Mouse (Mus musculus) intestine, embryonic 16.5 days (tissue): ENCODE data around the gene Gsc. TPM values are rescaled to one million over a fixed set of nuclear protein-coding genes. Genes with fewer than 3 reads are reported as not detected.

Experiments used
- ATAC-seq: fragments of 200-750 bp; cut with Nextera tagmentation; 2 replicates; pipeline ENCODE4 v1.8.0; 2017; ENCODE audit warnings: moderate TSS enrichment, moderate library complexity
- H3K27ac ChIP-seq: fragments of 300-500 bp; sonication (generic); 2 replicates; pipeline ENCODE4 v1.5.1; 2014; ENCODE audit warnings: mild to moderate bottlenecking, low read length
- H3K27me3 ChIP-seq: fragments of 300-500 bp; sonication (generic); replicated peaks from 2 replicates; pipeline ENCODE4 v1.6.1; 2014; ENCODE audit warnings: low read length, control low read depth, mixed read lengths; ENCODE audit not compliant: control insufficient read depth, insufficient read depth
- H3K36me3 ChIP-seq: fragments of 300-500 bp; sonication (generic); 2 replicates; pipeline ENCODE4 v1.6.1; 2014; ENCODE audit warnings: low read length, control low read depth; ENCODE audit not compliant: control insufficient read depth, insufficient read depth
- H3K4me1 ChIP-seq: fragments of 300-500 bp; sonication (generic); 2 replicates; pipeline ENCODE4 v1.6.1; 2014; ENCODE audit warnings: low read length, control low read depth, mixed read lengths; ENCODE audit not compliant: control insufficient read depth, insufficient read depth
- H3K4me2 ChIP-seq: fragments of 300-500 bp; sonication (generic); 2 replicates; pipeline ENCODE4 v1.6.1; 2014; ENCODE audit warnings: low read depth, low read length, control low read depth
- H3K4me3 ChIP-seq: fragments of 300-500 bp; sonication (generic); 2 replicates; pipeline ENCODE4 v1.5.1; 2014; ENCODE audit warnings: mild to moderate bottlenecking, low read length
- H3K9ac ChIP-seq: fragments of 300-500 bp; sonication (generic); 2 replicates; pipeline ENCODE4 v1.6.1; 2014; ENCODE audit warnings: low read depth, low read length
- H3K9me3 ChIP-seq: fragments of 300-500 bp; sonication (generic); 2 replicates; pipeline ENCODE4 v1.6.1; 2016; ENCODE audit warnings: low read length, control low read depth; ENCODE audit not compliant: control insufficient read depth
- WGBS: fragments of 180-500 bp; shearing (Covaris S2); extraction: QIAGEN DNeasy Blood & Tissue Kit; methylation state at CpG from one replicate; pipeline ENCODE4 v1.1.7; 2014; 5-methylcytosine and 5-hydroxymethylcytosine counted together
- polyA plus RNA-seq: library from polyadenylated mRNA; unstranded; fragments of >200 nt; fragmentation: Nextera tagmentation; extraction: Ambion mirVana; gene quantifications from 2 replicates; pipeline ENCODE4 v1.2.1, GENCODE M21; 2015

Gene Gsc
- 0.23 and 0.24 TPM in 2 replicates for polyA plus RNA-seq

DNA sequence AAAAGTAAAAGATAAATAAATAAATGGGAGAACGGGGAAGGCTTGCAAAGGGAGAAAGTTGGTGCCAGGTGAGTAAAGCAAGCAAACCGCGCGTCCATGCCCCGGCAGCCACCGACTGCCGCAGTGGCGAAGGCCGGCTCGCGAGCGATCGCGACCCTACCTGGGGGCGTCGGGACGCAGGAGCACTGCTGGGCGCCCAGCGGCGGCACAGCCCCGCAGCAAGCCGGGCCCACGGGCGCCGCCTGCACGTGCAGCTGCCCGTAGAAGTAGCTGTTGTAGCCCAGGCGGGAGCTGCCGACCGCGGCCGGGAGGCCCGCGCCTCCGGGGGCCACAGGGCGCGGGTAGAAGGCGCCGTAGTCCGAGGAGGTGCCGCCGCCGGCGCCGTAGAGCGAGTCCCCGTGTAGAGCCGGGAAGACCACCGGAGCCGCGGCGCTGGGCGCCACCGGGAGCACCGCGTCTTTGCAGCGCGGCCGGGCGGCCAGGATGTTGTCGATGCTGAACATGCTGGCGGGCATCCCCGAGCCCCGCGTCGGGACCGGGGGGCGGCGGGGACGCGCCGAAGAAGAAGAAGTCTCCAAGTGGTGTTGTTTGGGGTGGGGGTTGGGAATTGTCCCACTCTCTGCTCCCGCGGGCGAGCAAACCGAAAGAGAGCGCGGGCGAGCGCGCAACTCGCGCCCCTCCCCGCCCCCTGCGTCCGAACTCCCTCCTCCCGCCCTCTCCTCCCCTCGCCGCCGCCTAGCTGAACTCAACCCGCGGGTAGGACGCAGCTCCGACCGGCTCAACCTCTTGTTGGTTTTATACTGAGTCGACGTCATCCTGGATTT, at the start of gene Gsc:
Gene Gsc (minus strand): TSS at position 730 of the 824 bp plus-strand sequence.
- Histone ChIP-seq H3K27ac (no peak within 1 kb of the TSS), H3K4me3 (peak within 1 kb of the TSS; percentile 62), H3K9me3 (no peaks in the 10 kb centered on the region), H3K4me1 (peaks cover 22% of the 10 kb centered on the region), H3K4me2 (peak within 1 kb of the TSS; percentile 92), H3K36me3 (no peaks in the 10 kb centered on the region), H3K9ac (peak within 1 kb of the TSS; percentile 15), H3K27me3 (peaks cover 65% of the 10 kb centered on the region)
- under 1% methylated on average over 87 of the region's 97 CpGs for WGBS
- ATAC-seq, result peak; percentile 67

DNA sequence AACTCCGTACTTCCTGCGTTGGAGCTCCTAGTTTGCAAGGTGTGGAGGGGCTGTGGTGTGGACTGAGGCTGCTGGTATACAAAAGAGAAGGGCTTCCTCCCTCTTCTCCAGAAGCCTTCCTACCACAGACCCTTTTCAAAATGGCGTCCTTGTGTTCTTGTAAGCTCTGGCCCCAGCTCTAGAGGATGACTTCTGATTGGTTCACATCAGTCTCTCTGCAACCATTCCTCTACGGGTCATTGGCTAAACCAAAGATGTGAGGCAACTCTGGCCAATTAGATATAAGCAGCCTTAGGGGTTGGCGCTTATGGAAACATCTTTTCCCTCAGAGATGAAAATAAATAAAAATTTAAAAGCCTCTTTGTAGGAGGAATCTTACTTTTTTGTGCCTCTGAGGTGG, 46.6 kb upstream of the Gsc start:
- no peaks in the 10 kb centered on the region for H3K36me3 ChIP-seq
- 87% methylated on average over 5 of the region's 5 CpGs for WGBS
- H3K4me1 ChIP-seq, result no peaks in the 10 kb centered on the region
- H3K4me2 ChIP-seq, result no peak overlapping the region
- H3K27me3 ChIP-seq, result no peaks in the 10 kb centered on the region
- ATAC-seq, result no peak
- no peak overlapping the region for H3K9ac ChIP-seq
- no peak overlapping the region for H3K4me3 ChIP-seq
- no peaks in the 10 kb centered on the region for H3K9me3 ChIP-seq
- no peak overlapping the region for H3K27ac ChIP-seq

DNA sequence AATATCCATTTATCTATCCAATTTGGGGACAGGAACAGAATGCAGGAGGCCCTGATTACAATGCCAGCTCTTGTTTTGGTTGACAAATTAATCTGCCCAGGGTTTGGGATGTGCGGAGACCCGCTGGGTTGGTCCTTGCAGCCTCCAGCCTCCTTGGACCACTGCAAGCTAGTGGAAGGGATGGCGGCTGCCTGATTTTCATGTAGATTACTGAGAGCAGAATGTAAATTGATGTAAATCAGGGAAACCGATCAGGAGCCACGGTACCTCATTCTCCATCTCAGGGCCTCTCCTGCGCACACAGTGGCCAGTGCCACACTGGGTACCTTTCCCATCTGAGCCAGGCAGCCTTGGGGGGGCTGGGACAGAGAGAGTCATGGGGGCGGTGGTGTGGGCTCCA, 34.8 kb upstream of the Gsc start:
- H3K27me3 ChIP-seq, result 0 out of 2 replicates have a peak, but pooled peaks cover 2% of the 10 kb centered on the region
- no peak overlapping the region for H3K27ac ChIP-seq
- H3K9me3 ChIP-seq, result no peaks in the 10 kb centered on the region
- no peak overlapping the region for H3K4me3 ChIP-seq
- no peak overlapping the region for H3K4me2 ChIP-seq
- no peak overlapping the region for H3K9ac ChIP-seq
- 59% methylated on average over 7 of the region's 7 CpGs for WGBS
- no peaks in the 10 kb centered on the region for H3K4me1 ChIP-seq
- ATAC-seq, result no peak
- H3K36me3 ChIP-seq, result no peaks in the 10 kb centered on the region

DNA sequence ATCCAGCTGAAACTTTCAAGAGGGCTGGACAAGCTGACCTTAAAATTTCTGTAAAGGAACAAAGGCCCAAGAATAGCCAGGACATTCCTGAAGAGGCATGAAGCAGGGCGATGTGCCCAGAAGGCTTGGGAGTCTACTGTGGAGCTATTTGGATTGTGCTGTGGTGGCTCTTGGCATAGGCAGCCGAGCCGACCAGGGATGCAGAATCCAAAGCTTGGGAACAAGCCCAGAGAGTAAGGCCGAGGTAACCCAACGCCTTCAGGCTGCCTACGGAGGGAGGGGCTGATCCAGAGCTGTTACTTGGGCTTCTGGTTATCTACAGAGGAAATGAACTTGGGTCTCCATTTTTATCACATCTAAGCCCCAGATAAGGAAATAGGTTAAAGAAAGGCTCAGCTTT, 18.9 kb upstream of the Gsc start:
- H3K27me3 ChIP-seq, result no peaks in the 10 kb centered on the region; the same call in 1 of the 2 replicates
- H3K4me3 ChIP-seq, result no peak overlapping the region
- no peaks in the 10 kb centered on the region for H3K4me1 ChIP-seq
- WGBS, result 40% methylated on average over 6 of the region's 6 CpGs
- no peaks in the 10 kb centered on the region for H3K9me3 ChIP-seq
- H3K4me2 ChIP-seq, result no peak overlapping the region
- peak; percentile 81 for ATAC-seq
- H3K9ac ChIP-seq, result no peak overlapping the region
- no peaks in the 10 kb centered on the region for H3K36me3 ChIP-seq
- no peak overlapping the region for H3K27ac ChIP-seq

DNA sequence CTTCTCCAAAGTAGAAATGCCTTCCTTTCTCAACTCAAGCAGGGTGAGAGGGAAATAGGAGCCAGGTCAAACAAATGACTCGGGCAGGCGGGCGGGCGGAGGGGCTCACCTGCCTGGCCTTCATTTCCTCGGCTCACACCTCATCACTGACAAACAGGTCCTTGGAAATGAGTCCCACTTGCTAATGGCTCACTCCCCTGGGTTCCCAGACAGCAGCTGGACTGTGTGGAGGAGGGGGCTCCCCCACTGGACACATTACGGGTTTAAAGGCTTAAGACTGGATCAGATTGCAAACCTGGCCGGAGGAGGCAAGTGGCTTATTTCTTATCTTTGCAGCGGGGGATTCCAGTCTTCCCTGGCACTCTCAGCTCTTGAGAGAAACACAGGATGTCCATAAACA, 13.1 kb upstream of the Gsc start:
- peaks cover 8% of the 10 kb centered on the region for H3K27me3 ChIP-seq
- 34% methylated on average over 8 of the region's 8 CpGs for WGBS
- no peaks in the 10 kb centered on the region for H3K36me3 ChIP-seq
- H3K27ac ChIP-seq, result no peak overlapping the region
- no peaks in the 10 kb centered on the region for H3K4me1 ChIP-seq
- no peak overlapping the region for H3K4me2 ChIP-seq
- H3K9me3 ChIP-seq, result no peaks in the 10 kb centered on the region
- H3K4me3 ChIP-seq, result no peak overlapping the region
- no peak for ATAC-seq
- no peak overlapping the region for H3K9ac ChIP-seq

DNA sequence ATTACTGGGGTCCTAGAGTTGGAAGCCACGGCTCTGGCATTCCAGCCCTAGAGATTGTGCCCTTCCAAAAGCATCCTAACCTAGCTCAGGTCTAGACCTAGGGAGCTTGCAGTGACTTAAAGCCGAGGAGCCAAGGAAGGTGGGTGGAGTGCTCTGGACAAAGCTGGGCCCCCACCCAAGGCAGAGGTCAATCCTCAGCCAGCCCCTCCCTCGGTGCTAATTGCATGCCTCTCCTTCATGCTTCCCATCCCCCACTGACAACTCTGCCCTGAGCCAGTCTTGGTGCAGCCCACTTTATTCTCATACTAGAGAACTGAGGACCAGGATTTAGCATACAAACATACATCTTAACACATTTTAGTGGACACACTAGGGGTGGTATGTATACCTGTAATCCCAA, 12.0 kb upstream of the Gsc start:
- Histone ChIP-seq H3K4me1 (no peaks in the 10 kb centered on the region), H3K27ac (no peak overlapping the region), H3K27me3 (peaks cover 14% of the 10 kb centered on the region), H3K4me2 (no peak overlapping the region), H3K36me3 (no peaks in the 10 kb centered on the region), H3K4me3 (no peak overlapping the region), H3K9ac (no peak overlapping the region), H3K9me3 (no peaks in the 10 kb centered on the region)
- 17% methylated on average over 3 of the region's 3 CpGs for whole genome bisulfite sequencing
- ATAC-seq, result no peak

DNA sequence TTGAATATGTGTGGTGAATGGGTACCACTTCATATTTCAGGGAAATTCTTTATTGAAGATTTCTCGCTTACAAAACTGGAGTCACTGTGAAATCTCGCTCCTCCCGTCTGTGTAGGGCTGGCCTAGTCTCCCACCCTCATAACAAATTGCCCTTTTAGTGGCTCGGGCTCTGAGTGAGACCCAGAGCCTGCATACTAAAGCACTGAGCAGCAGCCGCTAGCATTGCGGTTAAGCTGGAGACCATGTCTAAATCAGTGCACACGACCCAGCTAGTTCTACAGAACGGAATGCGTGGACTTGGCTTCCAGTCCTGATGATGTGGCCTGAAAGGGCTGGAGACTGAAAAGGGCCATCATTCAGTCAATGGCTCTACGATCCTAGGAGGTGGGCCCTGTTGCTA, 7.9 kb upstream of the Gsc start:
- H3K9me3 ChIP-seq, result no peaks in the 10 kb centered on the region
- H3K4me2 ChIP-seq, result no peak overlapping the region
- H3K9ac ChIP-seq, result no peak overlapping the region
- H3K4me3 ChIP-seq, result no peak overlapping the region
- no peaks in the 10 kb centered on the region for H3K36me3 ChIP-seq
- no peak for ATAC-seq
- no peak overlapping the region for H3K27ac ChIP-seq
- 68% methylated on average over 10 of the region's 10 CpGs for WGBS
- peaks cover 36% of the 10 kb centered on the region for H3K27me3 ChIP-seq
- H3K4me1 ChIP-seq, result no peaks in the 10 kb centered on the region

DNA sequence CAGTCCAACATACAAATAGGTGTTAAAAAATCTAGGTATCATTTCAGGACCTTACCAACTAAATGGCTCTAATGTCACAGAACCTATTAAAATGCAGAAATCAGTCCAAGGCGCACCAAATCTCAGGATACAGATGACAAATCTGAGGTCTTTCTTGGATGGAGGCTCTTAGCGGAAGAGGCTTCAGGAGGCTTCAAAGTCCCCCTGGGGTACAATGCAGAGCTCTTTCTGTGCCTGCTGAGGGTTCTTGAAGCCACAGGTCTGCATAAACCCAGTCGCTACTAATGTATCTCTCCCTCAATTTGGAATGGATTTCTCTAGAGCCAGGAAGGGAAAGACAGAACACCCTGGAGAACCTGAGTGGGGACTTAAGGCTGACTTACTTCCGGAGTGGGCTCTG, 5.1 kb upstream of the Gsc start:
- H3K27me3 ChIP-seq, result peaks cover 54% of the 10 kb centered on the region
- H3K4me2 ChIP-seq, result no peak overlapping the region
- no peak overlapping the region for H3K9ac ChIP-seq
- no peak overlapping the region for H3K27ac ChIP-seq
- H3K4me1 ChIP-seq, result peaks cover 5% of the 10 kb centered on the region; the same call in 1 of the 2 replicates
- ATAC-seq, result no peak
- WGBS, result 5% methylated on average over 4 of the region's 4 CpGs
- H3K9me3 ChIP-seq, result no peaks in the 10 kb centered on the region
- no peaks in the 10 kb centered on the region for H3K36me3 ChIP-seq
- no peak overlapping the region for H3K4me3 ChIP-seq

DNA sequence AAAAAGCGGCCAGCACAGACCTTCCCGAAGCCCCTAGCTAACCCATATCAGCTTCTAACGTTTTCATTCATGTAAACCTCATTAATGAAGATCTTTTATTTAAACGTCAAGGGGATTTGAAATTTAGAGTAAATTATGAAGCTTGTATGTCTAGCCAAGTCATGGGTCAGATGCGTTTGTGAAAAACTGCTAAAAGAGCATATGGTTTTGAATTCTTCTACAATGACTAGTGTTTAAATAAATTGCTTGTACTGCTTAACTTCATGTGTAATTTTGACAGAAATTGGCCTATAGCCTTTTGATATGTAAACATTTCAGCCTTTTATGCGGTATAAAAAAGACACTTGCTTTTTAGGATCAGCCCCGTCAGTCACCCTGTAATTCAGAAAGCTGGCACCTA, 4.4 kb upstream of the Gsc start:
- H3K27me3 ChIP-seq, result peaks cover 59% of the 10 kb centered on the region

More for the DNA sequence above, 4.4 kb upstream of the Gsc start:
- no peak overlapping the region for H3K27ac ChIP-seq
- ATAC-seq, result no peak
- peaks cover 11% of the 10 kb centered on the region for H3K4me1 ChIP-seq
- no peak overlapping the region for H3K9ac ChIP-seq
- WGBS, result 5% methylated on average over 7 of the region's 7 CpGs
- no peak overlapping the region for H3K4me2 ChIP-seq
- no peaks in the 10 kb centered on the region for H3K36me3 ChIP-seq
- H3K4me3 ChIP-seq, result no peak overlapping the region
- H3K9me3 ChIP-seq, result no peaks in the 10 kb centered on the region
